Mouse (Mus musculus): ENCODE data around the gene Synpo2. TPM values are rescaled to one million over a fixed set of nuclear protein-coding genes. Genes with fewer than 3 reads are reported as not detected.

Gene Synpo2
- polyA plus RNA-seq, 1 experiment from 2014 or later: 1.1 TPM

- Histone ChIP-seq H3K27me3 (replicated peaks; ENCODE audit: control insufficient read depth, insufficient read depth, low read length) (no peaks in the 10 kb centered on the region), H3K4me1 (ENCODE audit: control insufficient read depth, insufficient read depth, low read length) (no peaks in the 10 kb centered on the region), H3K4me3 (ENCODE audit: low read depth, low read length) (no peak overlapping the region), H3K36me3 (ENCODE audit: control insufficient read depth, insufficient read depth, low read length) (no peaks in the 10 kb centered on the region), H3K9me3 (replicated peaks; ENCODE audit: control insufficient read depth, low read length) (no peaks in the 10 kb centered on the region), H3K9ac (ENCODE audit: low read length) (no peak overlapping the region), H3K27ac (ENCODE audit: low read depth, low read length) (no peak overlapping the region), H3K4me2 (ENCODE audit: low read length) (no peak overlapping the region)
- no peak for DNase-seq (ENCODE audit: low spot score)
- WGBS: 61% methylated on average over 8 of the region's 8 CpGs
- no peak for ATAC-seq
These were observed 202.1 kb downstream of the Synpo2 start for GRCm38 (mm10) chr3:123033804-123034203.

Other genes starting within 250 kb of the Synpo2 start
- not detected in 2 replicates for gene Myoz2, start 201.1 kb downstream of the Synpo2 start, polyA plus RNA-seq (2014; fragmentation: Nextera tagmentation; extraction: Ambion mirVana)
- gene Sec24d, start 31.3 kb upstream of the Synpo2 start, polyA plus RNA-seq (2014; fragmentation: Nextera tagmentation; extraction: Ambion mirVana): 16.8 and 19.6 TPM in 2 replicates
- 17.6 and 19.9 TPM in 2 replicates for gene Mettl14, start 150.0 kb upstream of the Synpo2 start, polyA plus RNA-seq (2014; fragmentation: Nextera tagmentation; extraction: Ambion mirVana)
- 2.7 and 3.3 TPM in 2 replicates for gene Prss12, start 210.8 kb upstream of the Synpo2 start, polyA plus RNA-seq (2014; fragmentation: Nextera tagmentation; extraction: Ambion mirVana)